In the genomic region with DNA sequence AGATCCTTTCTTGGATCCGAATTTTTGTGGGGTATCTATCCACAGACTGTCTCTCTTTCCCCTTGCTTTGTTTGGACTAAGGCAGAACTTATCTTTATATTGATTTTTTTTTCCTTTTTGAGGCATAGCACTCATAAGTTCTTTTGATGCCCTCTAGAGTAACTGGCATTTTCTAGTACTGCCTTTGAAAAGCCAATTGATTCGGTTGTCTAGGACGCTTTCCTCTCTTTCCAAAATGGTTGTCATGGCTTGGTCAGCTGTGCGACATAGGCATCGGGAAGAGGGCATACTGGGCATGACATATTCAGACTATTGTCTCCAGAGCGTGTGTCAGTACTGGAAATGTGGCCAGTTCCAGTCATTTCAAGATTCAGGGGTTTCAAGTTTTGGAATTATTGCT, we compare ENCODE assay signal across 8 mouse cellular contexts. TPM values are rescaled to one million over a fixed set of nuclear protein-coding genes. Genes with fewer than 3 reads are reported as not detected.
DNase-seq lines count a peak whose midpoint lies in the region; ATAC-seq and TF ChIP-seq lines count a peak whose summit lies in the region.

No protein-coding gene starts in this region.

- TF ChIP-seq CTCF in layer of hippocampus, adult 2 months (conservative IDR thresholded peaks at IDR 0.05), result no peak

- peaks cover 34% of the 10 kb centered on the region for H3K36me3 ChIP-seq in hindbrain, embryonic 12.5 days
- H3K36me3 ChIP-seq in midbrain, embryonic 16.5 days (ENCODE audit: control insufficient read depth, insufficient read depth, low read length), result peaks cover 11% of the 10 kb centered on the region; the same call in 1 of the 2 replicates

- H3K4me2 ChIP-seq in hindbrain, embryonic 12.5 days (replicated peaks), result peak overlapping the region; percentile 77
- peak overlapping the region; percentile 62 for H3K4me2 ChIP-seq in midbrain, embryonic 16.5 days (ENCODE audit: low read length)

- WGBS in hindbrain, embryonic 12.5 days, result 2% methylated on average over 6 of the region's 6 CpGs
- 0% methylated on average over 6 of the region's 6 CpGs for WGBS in midbrain, embryonic 16.5 days

- peak overlapping the region; percentile 100 for H3K27ac ChIP-seq in layer of hippocampus, adult 2 months
- peak overlapping the region; percentile 98 for H3K27ac ChIP-seq in hindbrain, embryonic 12.5 days
- peak overlapping the region; percentile 100 for H3K27ac ChIP-seq in midbrain, embryonic 16.5 days (ENCODE audit: low read length)

- ATAC-seq in hindbrain, embryonic 12.5 days (ENCODE audit: low FRiP score), result no peak
- ATAC-seq in midbrain, embryonic 16.5 days, result peak; percentile 5; the same call in 1 of the 2 replicates

- H3K4me3 ChIP-seq in layer of hippocampus, adult 2 months, result peak overlapping the region; percentile 89
- peak overlapping the region; percentile 95 for H3K4me3 ChIP-seq in hindbrain, embryonic 12.5 days
- peak overlapping the region; percentile 78 for H3K4me3 ChIP-seq in midbrain, embryonic 16.5 days (ENCODE audit: low read depth, low read length)

- no peaks in the 10 kb centered on the region for H3K9me3 ChIP-seq in hindbrain, embryonic 12.5 days (replicated peaks)
- H3K9me3 ChIP-seq in midbrain, embryonic 16.5 days (replicated peaks; ENCODE audit: control insufficient read depth, low read length, poor library complexity, severe bottlenecking), result no peaks in the 10 kb centered on the region

- peak overlapping the region; percentile 99 for H3K9ac ChIP-seq in hindbrain, embryonic 12.5 days
- peak overlapping the region; percentile 89 for H3K9ac ChIP-seq in midbrain, embryonic 16.5 days (ENCODE audit: low read depth, low read length)

- DNase-seq in layer of hippocampus, adult 2 months (ENCODE audit: low spot score in 2 of 2), result no peak
- DNase-seq in layer of hippocampus, adult 9-10 months (ENCODE audit: low spot score), result no peak
- DNase-seq in c-Kit-negative CD71-positive TER-119-positive erythroid progenitor cells, embryonic 14.5 days (ENCODE audit: low read depth, low spot score), result peak; percentile 29
- DNase-seq in frontal cortex, postnatal 36 days (ENCODE audit: low spot score in 2 of 2), result no peak
- DNase-seq in frontal cortex, adult 2 months (ENCODE audit: extremely low spot score in 1 of 2, low spot score in 1 of 2), result no peak
- no peak for DNase-seq in adrenal gland, postnatal 4 days (ENCODE audit: low spot score in 2 of 2)

- H3K27me3 ChIP-seq in hindbrain, embryonic 12.5 days, result no peaks in the 10 kb centered on the region
- H3K27me3 ChIP-seq in midbrain, embryonic 16.5 days (ENCODE audit: control insufficient read depth, insufficient read depth, low read depth, low read length), result no peaks in the 10 kb centered on the region

- H3K4me1 ChIP-seq in hindbrain, embryonic 12.5 days, result peaks cover 18% of the 10 kb centered on the region
- peaks cover 24% of the 10 kb centered on the region for H3K4me1 ChIP-seq in midbrain, embryonic 16.5 days (ENCODE audit: control insufficient read depth, insufficient read depth, low read length)

RNA-seq across cellular contexts. Expression of a gene that starts 0.6 kb away (rescaled TPM):
- 10 to 100 TPM; 13.6 to 18.8 TPM for total RNA-seq in layer of hippocampus, adult 2 months (2021)
- 22.3 and 22.7 TPM in 2 replicates for polyA plus RNA-seq in hindbrain, embryonic 12.5 days (2016; fragmentation: Nextera tagmentation; extraction: Ambion mirVana)
- polyA plus RNA-seq in midbrain, embryonic 16.5 days (2015; fragmentation: Nextera tagmentation; extraction: Ambion mirVana), result 16.2 and 17.8 TPM in 2 replicates
- polyA plus RNA-seq in frontal cortex, adult 2 months (2012; rRNA removed), result 22.3 and 23.1 TPM in 2 replicates
- total RNA-seq in adrenal gland, postnatal 4 days (2021), result 10 to 100 TPM; 16.1 to 18.1 TPM

RNA-seq across cellular contexts. Expression of a gene that starts 0.7 kb away (rescaled TPM):
- total RNA-seq in layer of hippocampus, adult 2 months (2021), result 100 to 1,000 TPM; 779 to 834 TPM
- 467 and 505 TPM in 2 replicates for polyA plus RNA-seq in hindbrain, embryonic 12.5 days (2016; fragmentation: Nextera tagmentation; extraction: Ambion mirVana)
- 365 and 425 TPM in 2 replicates for polyA plus RNA-seq in midbrain, embryonic 16.5 days (2015; fragmentation: Nextera tagmentation; extraction: Ambion mirVana)
- 601 and 664 TPM in 2 replicates for polyA plus RNA-seq in frontal cortex, adult 2 months (2012; rRNA removed)
- total RNA-seq in adrenal gland, postnatal 4 days (2021), result 100 to 1,000 TPM; 889 to 991 TPM

RNA-seq across cellular contexts. Expression of a gene that starts 10.3 kb away (rescaled TPM):
- 1 to 10 TPM; 3.1 to 5.0 TPM for total RNA-seq in layer of hippocampus, adult 2 months (2021)
- 8.5 and 10.7 TPM in 2 replicates for polyA plus RNA-seq in hindbrain, embryonic 12.5 days (2016; fragmentation: Nextera tagmentation; extraction: Ambion mirVana)
- 9.4 and 9.6 TPM in 2 replicates for polyA plus RNA-seq in midbrain, embryonic 16.5 days (2015; fragmentation: Nextera tagmentation; extraction: Ambion mirVana)
- 5.6 and 5.9 TPM in 2 replicates for polyA plus RNA-seq in frontal cortex, adult 2 months (2012; rRNA removed)
- total RNA-seq in adrenal gland, postnatal 4 days (2021), result 10 to 100 TPM; 12.8 to 13.1 TPM

RNA-seq across cellular contexts. Expression of a gene that starts 38.6 kb away (rescaled TPM):
- total RNA-seq in layer of hippocampus, adult 2 months (2021), result not detected
- 1.0 and 1.3 TPM in 2 replicates for polyA plus RNA-seq in hindbrain, embryonic 12.5 days (2016; fragmentation: Nextera tagmentation; extraction: Ambion mirVana)
- polyA plus RNA-seq in midbrain, embryonic 16.5 days (2015; fragmentation: Nextera tagmentation; extraction: Ambion mirVana), result 0.89 and 0.99 TPM in 2 replicates
- 0.15 and 0.78 TPM in 2 replicates for polyA plus RNA-seq in frontal cortex, adult 2 months (2012; rRNA removed)
- total RNA-seq in adrenal gland, postnatal 4 days (2021), result 1 to 10 TPM in 1 of 2 experiments, under 1 TPM in 1; 0.98 to 1.7 TPM

RNA-seq across cellular contexts. Expression of a gene that starts 39.2 kb away (rescaled TPM):
- total RNA-seq in layer of hippocampus, adult 2 months (2021), result 10 to 100 TPM; 15.9 to 20.4 TPM
- polyA plus RNA-seq in hindbrain, embryonic 12.5 days (2016; fragmentation: Nextera tagmentation; extraction: Ambion mirVana), result 21.5 and 22.3 TPM in 2 replicates
- polyA plus RNA-seq in midbrain, embryonic 16.5 days (2015; fragmentation: Nextera tagmentation; extraction: Ambion mirVana), result 14.1 and 15.7 TPM in 2 replicates
- 17.0 and 20.1 TPM in 2 replicates for polyA plus RNA-seq in frontal cortex, adult 2 months (2012; rRNA removed)
- total RNA-seq in adrenal gland, postnatal 4 days (2021), result 100 to 1,000 TPM; 110 to 113 TPM
